10 mouse cellular contexts compared by ENCODE assay signal in the genomic region with DNA sequence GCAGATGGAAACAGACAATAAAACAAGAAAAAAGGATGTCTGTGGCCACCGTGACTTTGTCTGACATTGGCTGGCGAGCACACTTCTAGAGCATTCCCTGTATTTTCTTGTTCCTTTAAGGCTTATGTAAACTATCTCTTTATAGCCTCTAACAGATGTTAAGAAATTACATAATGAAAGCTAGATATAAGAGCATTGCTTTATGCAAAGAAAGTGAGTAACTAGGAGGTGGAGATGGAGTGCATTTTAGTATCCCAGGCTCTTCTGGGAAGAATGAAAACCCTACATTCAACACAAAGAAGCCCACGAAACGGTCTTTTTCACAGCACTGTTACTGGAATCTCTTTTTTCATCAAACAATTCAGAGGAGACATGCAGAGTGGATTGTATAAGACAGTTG.
"Had no signal": no experiment of that assay in that cellular context is flagged by ENCODE, and none has a peak within 500 bp of the region (broad histone marks: within the 10 kb centered on the region; RNA-seq: fewer than 3 reads in every experiment).

No protein-coding gene starts in this region.

- ATAC-seq: midbrain, embryonic 13.5 days had no signal

- DNase-seq: kidney, adult 18-20 months; kidney, postnatal 10 days; kidney, postnatal 4 days; lung, adult 18-20 months; thymus, adult 18-20 months; thymus, postnatal 14 days had no signal

- H3K27ac ChIP-seq: limb, embryonic 13.5 days; liver, embryonic 14.5 days; midbrain, embryonic 13.5 days; stomach, postnatal 0 days had no signal

- H3K4me3 ChIP-seq: limb, embryonic 13.5 days; midbrain, embryonic 13.5 days had no signal
